Mouse (Mus musculus) right cerebral cortex, postnatal 4 days (tissue): ENCODE results near the gene Gars.

ENCODE experiments used
- DNase-seq: peaks from one replicate; pipeline ENCODE4 v3.0.0-alpha.2; 2022

Gars gene

GRCm38 (mm10) chr6:55098603-55099002 lies 60.8 kb downstream of the Gars start:
- DNase-seq, result no peak

- no peak for DNase-seq
Observed at GRCm38 (mm10) chr6:55108358-55108757, 70.6 kb downstream of the Gars start.

GRCm38 (mm10) chr6:55117325-55118109 lies 79.7 kb downstream of the Gars start:
- peak; percentile 15 for DNase-seq

- DNase-seq, result no peak
Observed at GRCm38 (mm10) chr6:55123056-55123455, 85.2 kb downstream of the Gars start.

GRCm38 (mm10) chr6:55126576-55126975 lies 88.8 kb downstream of the Gars start:
- no peak for DNase-seq

- DNase-seq, result no peak
Observed at GRCm38 (mm10) chr6:55128391-55128790, 90.6 kb downstream of the Gars start.
